Mouse (Mus musculus) testis, adult 2 months (tissue): ENCODE data around the gene Lpin3.

Experiments used
- CTCF ChIP-seq: fragments of 200-500 bp; IDR thresholded peaks from 2 replicates; pipeline ENCODE4 v1.5.1; 2012; ENCODE audit warnings: low read depth, mild to moderate bottlenecking, inconsistent platforms, low read length, moderate library complexity; ENCODE audit not compliant: control insufficient read depth, insufficient read depth, insufficient replicate concordance
- POLR2A ChIP-seq: fragments of 200-500 bp; IDR thresholded peaks from 2 replicates; pipeline ENCODE4 v1.6.1; 2012; ENCODE audit warnings: low read depth, mild to moderate bottlenecking, inconsistent platforms, low read length, moderate library complexity; ENCODE audit not compliant: control insufficient read depth

- TF ChIP-seq POLR2A = 0 out of 2 replicates have a peak, but pooled peaks have one; percentile 8
- no peak for TF ChIP-seq CTCF
These were observed 8.1 kb upstream of the Lpin3 start for GRCm38 (mm10) chr2:160872395-160872794.
